Mouse (Mus musculus) heart, postnatal 0 days (tissue): Measurements from ENCODE around the gene Top2a.
A peak's percentile ranks its signal among the peaks of the same experiment; 100 is the strongest.

ENCODE experiments used
- CTCF ChIP-seq: IDR thresholded peaks from 2 replicates; pipeline ENCODE4 v1.5.1; 2016; ENCODE audit warnings: antibody characterized with exemption, control low read depth, low read depth
- EP300 ChIP-seq: IDR thresholded peaks from 2 replicates; pipeline ENCODE4 v1.6.1; 2016; ENCODE audit warnings: antibody characterized with exemption, low read depth

- no peak for TF ChIP-seq CTCF
- TF ChIP-seq EP300 = peak; percentile 58; the same call in 1 of the 2 replicates
These were observed 60.6 kb downstream of the Top2a start for GRCm38 (mm10) chr11:98963191-98964021.
